Mouse (Mus musculus) testis, adult 2 months (tissue): ENCODE results near the gene Ppp2r2c. TPM values are rescaled to one million over a fixed set of nuclear protein-coding genes. Genes with fewer than 3 reads are reported as not detected.

Experiments
- H3K27ac ChIP-seq: fragments of 200-500 bp; 2 replicates; pipeline ENCODE4 v1.5.1; 2012; ENCODE audit warnings: low read depth, low read length; ENCODE audit not compliant: control insufficient read depth, insufficient read depth
- H3K27me3 ChIP-seq: fragments of 200-500 bp; 2 replicates; pipeline ENCODE4 v1.6.1; 2012; ENCODE audit warnings: mild to moderate bottlenecking, low read length, moderate library complexity; ENCODE audit not compliant: control insufficient read depth, insufficient read depth
- H3K36me3 ChIP-seq: fragments of 200-500 bp; 2 replicates; pipeline ENCODE4 v1.6.1; 2012; ENCODE audit warnings: mild to moderate bottlenecking, low read length; ENCODE audit not compliant: control insufficient read depth, insufficient read depth
- H3K4me1 ChIP-seq: fragments of 200-500 bp; 2 replicates; pipeline ENCODE4 v1.6.1; 2012; ENCODE audit warnings: low read length; ENCODE audit not compliant: control insufficient read depth, insufficient read depth
- H3K4me3 ChIP-seq: fragments of 200-500 bp; 2 replicates; pipeline ENCODE4 v1.5.1; 2012; ENCODE audit warnings: low read depth, mild to moderate bottlenecking, low read length, moderate library complexity, mixed read lengths; ENCODE audit not compliant: control insufficient read depth
- CTCF ChIP-seq: fragments of 200-500 bp; IDR thresholded peaks from 2 replicates; pipeline ENCODE4 v1.5.1; 2012; ENCODE audit warnings: low read depth, mild to moderate bottlenecking, inconsistent platforms, low read length, moderate library complexity; ENCODE audit not compliant: control insufficient read depth, insufficient read depth, insufficient replicate concordance
- POLR2A ChIP-seq: fragments of 200-500 bp; IDR thresholded peaks from 2 replicates; pipeline ENCODE4 v1.6.1; 2012; ENCODE audit warnings: low read depth, mild to moderate bottlenecking, inconsistent platforms, low read length, moderate library complexity; ENCODE audit not compliant: control insufficient read depth
- polyA plus RNA-seq: library from polyadenylated mRNA; depleted of rRNA; stranded (reverse); fragments of >200 nt; gene quantifications from 2 replicates; pipeline ENCODE4 v1.2.3, GENCODE M21; 2012

Ppp2r2c gene
- polyA plus RNA-seq, 1 experiment = 0.68 TPM

- no peak overlapping the region for H3K4me3 ChIP-seq
- H3K27ac ChIP-seq = no peak overlapping the region
- no peaks in the 10 kb centered on the region for H3K27me3 ChIP-seq
- peaks cover 9% of the 10 kb centered on the region for H3K4me1 ChIP-seq
- TF ChIP-seq CTCF = no peak
- no peak for TF ChIP-seq POLR2A
- no peaks in the 10 kb centered on the region for H3K36me3 ChIP-seq
Measured at GRCm38 (mm10) chr5:36888911-36889310, 20.6 kb downstream of the Ppp2r2c start.

- H3K27ac ChIP-seq = no peak overlapping the region
- H3K27me3 ChIP-seq = no peaks in the 10 kb centered on the region
- H3K4me3 ChIP-seq = no peak overlapping the region
Measured at GRCm38 (mm10) chr5:36889380-36889886, 21.1 kb downstream of the Ppp2r2c start.

DNA sequence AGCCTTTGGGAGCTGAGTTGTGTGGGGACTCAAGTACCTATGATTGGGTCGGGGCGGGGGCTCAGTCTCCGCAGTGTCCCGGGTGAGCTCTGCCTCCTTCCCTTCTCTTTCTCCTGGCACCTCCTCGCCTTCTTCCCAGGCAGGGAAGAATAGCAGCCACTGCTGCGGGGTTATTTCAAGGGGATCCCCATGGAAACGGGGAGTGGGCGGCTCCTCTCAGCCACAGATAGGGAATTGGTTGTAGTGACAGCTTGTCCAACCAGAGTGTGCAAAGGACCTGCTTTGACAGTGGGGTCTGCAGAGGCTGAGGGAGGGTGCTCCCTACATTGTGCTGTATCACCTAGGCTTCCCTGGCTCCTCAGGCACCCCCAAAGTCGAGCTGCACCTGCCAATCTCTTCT is 22.5 kb downstream of the Ppp2r2c start:
- Histone ChIP-seq H3K27ac (no peak overlapping the region), H3K4me3 (no peak overlapping the region), H3K4me1 (peaks cover 3% of the 10 kb centered on the region; the same call in 1 of the 2 replicates), H3K36me3 (no peaks in the 10 kb centered on the region), H3K27me3 (no peaks in the 10 kb centered on the region)
- TF ChIP-seq CTCF = no peak
- TF ChIP-seq POLR2A = no peak

More at GRCm38 (mm10) chr5:36889380-36889886, 21.1 kb downstream of the Ppp2r2c start:
- Histone ChIP-seq H3K36me3 (no peaks in the 10 kb centered on the region), H3K4me1 (peaks cover 9% of the 10 kb centered on the region)
- TF ChIP-seq CTCF (no peak), POLR2A (no peak)

DNA sequence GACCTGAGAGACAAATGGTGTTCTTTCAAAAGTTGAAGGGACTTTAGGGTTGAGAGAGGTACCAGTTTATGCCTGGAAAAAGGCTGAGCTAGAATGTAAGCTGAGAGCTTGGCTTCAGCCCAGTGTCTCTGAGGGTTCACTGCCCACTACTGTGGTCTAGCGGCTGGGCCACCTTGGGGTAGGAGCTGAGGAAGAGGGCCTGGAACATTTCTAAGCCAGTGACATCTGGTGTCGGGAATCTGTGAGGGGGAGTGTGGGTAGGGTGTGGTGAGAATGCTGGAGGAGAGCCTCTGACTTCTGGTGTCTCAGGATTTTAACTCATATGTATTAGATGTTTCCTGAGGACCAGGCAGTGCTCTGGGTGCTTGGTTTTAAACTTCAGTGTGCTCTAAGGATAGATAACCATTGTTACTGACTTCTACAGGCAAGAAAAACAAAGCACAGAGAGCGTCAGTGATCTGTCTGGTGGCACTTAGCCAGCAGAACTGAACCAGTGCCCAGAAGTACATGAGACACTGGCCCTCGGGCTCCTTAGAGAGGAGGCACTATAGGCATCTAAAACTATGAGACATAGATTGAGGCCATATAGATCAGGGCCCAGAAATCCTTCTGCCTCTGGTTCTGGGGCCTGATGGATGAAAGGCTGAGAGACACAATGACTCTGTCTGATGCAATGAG is 23.6 kb downstream of the Ppp2r2c start:
- TF ChIP-seq POLR2A = no peak
- H3K27me3 ChIP-seq = no peaks in the 10 kb centered on the region
- no peaks in the 10 kb centered on the region for H3K36me3 ChIP-seq
- H3K4me1 ChIP-seq = no peaks in the 10 kb centered on the region
- no peak overlapping the region for H3K4me3 ChIP-seq
- no peak overlapping the region for H3K27ac ChIP-seq

- H3K36me3 ChIP-seq = no peaks in the 10 kb centered on the region
- no peak overlapping the region for H3K27ac ChIP-seq
- no peak for TF ChIP-seq POLR2A
- TF ChIP-seq CTCF = no peak
- no peak overlapping the region for H3K4me3 ChIP-seq
- H3K27me3 ChIP-seq = no peaks in the 10 kb centered on the region
- no peaks in the 10 kb centered on the region for H3K4me1 ChIP-seq
Measured at GRCm38 (mm10) chr5:36893263-36893662, 24.9 kb downstream of the Ppp2r2c start.

GRCm38 (mm10) chr5:36894070-36894469 is 25.8 kb downstream of the Ppp2r2c start:
- H3K36me3 ChIP-seq = no peaks in the 10 kb centered on the region
- TF ChIP-seq CTCF (no peak), POLR2A (no peak)
- no peaks in the 10 kb centered on the region for H3K4me1 ChIP-seq
- no peak overlapping the region for H3K27ac ChIP-seq
- no peak overlapping the region for H3K4me3 ChIP-seq
- no peaks in the 10 kb centered on the region for H3K27me3 ChIP-seq

DNA sequence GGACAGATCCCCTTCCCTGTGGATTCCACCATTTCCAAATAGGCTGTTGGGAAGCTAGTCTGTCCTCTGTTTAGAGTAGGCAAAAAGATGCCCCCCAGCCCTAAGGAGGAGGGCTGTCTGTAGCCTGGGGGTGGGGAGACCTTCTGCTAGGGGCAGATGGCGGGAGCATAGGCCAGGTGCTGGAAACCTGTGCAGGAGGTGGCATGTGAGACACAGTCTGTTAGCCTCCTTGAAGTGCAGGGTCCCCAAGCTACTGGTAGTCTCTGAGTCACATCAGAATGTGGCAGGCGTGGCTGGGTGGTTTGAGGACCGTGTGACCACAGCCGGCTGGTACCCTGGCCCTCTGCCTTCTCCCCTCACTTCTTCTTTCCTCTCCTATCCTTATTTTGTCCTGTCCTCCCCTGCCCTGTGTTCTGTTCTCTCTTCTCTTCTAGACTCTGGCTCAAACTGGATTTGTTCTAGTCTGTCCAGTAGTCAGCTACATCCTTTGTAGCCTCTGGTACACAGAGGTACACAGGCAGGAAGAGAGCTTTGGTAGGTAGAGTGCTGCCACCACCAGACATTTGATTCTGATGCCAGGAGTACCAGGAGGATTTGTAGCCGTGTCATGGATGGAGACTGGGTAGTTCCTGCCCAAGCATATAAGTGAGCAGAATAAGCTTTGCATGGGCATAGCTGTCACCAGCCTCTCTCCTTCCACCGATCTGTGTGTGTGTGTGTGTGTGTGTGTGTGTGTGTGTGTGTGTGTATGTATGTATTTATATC is 26.5 kb downstream of the Ppp2r2c start:
- Histone ChIP-seq H3K4me1 (no peaks in the 10 kb centered on the region), H3K27ac (no peak overlapping the region), H3K27me3 (no peaks in the 10 kb centered on the region), H3K36me3 (no peaks in the 10 kb centered on the region), H3K4me3 (no peak overlapping the region)
- no peak for TF ChIP-seq CTCF
- TF ChIP-seq POLR2A = no peak
